Mouse (Mus musculus): ENCODE measurements at regions not wholly inside any gene's neighbourhood (a gene's known extent, or its start where the extent isn't known, plus 50 kb on each side); places are given as distances from the start of the nearest gene placed in this dataset.

GRCm38 (mm10) chr5:148679586-148679985 is 127.0 kb upstream of the Ubl3 start:
- TF ChIP-seq POLR2A (IDR thresholded peaks at IDR 0.05; ENCODE audit: borderline replicate concordance, control insufficient read depth, low read depth, low read length) (no peak), CTCF (IDR thresholded peaks at IDR 0.05; ENCODE audit: control insufficient read depth, insufficient read depth, low read length) (no peak)
